Mouse (Mus musculus) forebrain, embryonic 16.5 days (tissue): ENCODE data around the gene Gm3667. TPM values are rescaled to one million over a fixed set of nuclear protein-coding genes. Genes with fewer than 3 reads are reported as not detected.
"Not testable (repeated sequence)": the region's sequence is repeated elsewhere in the genome, so short reads cannot be mapped to it uniquely, and the experiment has no call there.

Experiments used
- ATAC-seq: fragments of 200-750 bp; cut with Nextera tagmentation; 2 replicates; pipeline ENCODE4 v1.8.0; 2017; ENCODE audit warnings: mild to moderate bottlenecking, moderate library complexity
- H3K27ac ChIP-seq: fragments of 300-500 bp; sonication (generic); 2 replicates; pipeline ENCODE4 v1.5.1; 2014; ENCODE audit warnings: low read length, control low read depth
- H3K27me3 ChIP-seq: fragments of 300-500 bp; sonication (generic); replicated peaks from 2 replicates; pipeline ENCODE4 v1.6.1; 2014; ENCODE audit warnings: low read length; ENCODE audit not compliant: control insufficient read depth, insufficient read depth
- H3K36me3 ChIP-seq: fragments of 300-500 bp; sonication (generic); 2 replicates; pipeline ENCODE4 v1.6.1; 2014; ENCODE audit not compliant: control insufficient read depth, insufficient read depth
- H3K4me1 ChIP-seq: fragments of 300-500 bp; sonication (generic); replicated peaks from 2 replicates; pipeline ENCODE4 v1.6.1; 2014; ENCODE audit warnings: low read length; ENCODE audit not compliant: control insufficient read depth, insufficient read depth
- H3K4me2 ChIP-seq: fragments of 300-500 bp; sonication (generic); 2 replicates; pipeline ENCODE4 v1.6.1; 2014; ENCODE audit warnings: mild to moderate bottlenecking, low read length, control low read depth
- H3K4me3 ChIP-seq: fragments of 300-500 bp; sonication (generic); replicated peaks from 2 replicates; pipeline ENCODE4 v1.5.1; 2014; ENCODE audit warnings: mild to moderate bottlenecking, low read length, control low read depth
- H3K9ac ChIP-seq: fragments of 300-500 bp; sonication (generic); replicated peaks from 2 replicates; pipeline ENCODE4 v1.6.1; 2014; ENCODE audit warnings: low read depth, low read length, control low read depth
- H3K9me3 ChIP-seq: fragments of 300-500 bp; sonication (generic); 2 replicates; pipeline ENCODE4 v1.6.1; 2016; ENCODE audit warnings: low read length; ENCODE audit not compliant: control insufficient read depth
- WGBS: fragments of 180-500 bp; shearing (Covaris S2); extraction: QIAGEN DNeasy Blood & Tissue Kit; methylation state at CpG from one replicate; pipeline ENCODE4 v1.1.7; 2014; 5-methylcytosine and 5-hydroxymethylcytosine counted together
- polyA plus RNA-seq: library from polyadenylated mRNA; unstranded; fragments of >200 nt; fragmentation: Nextera tagmentation; extraction: Ambion mirVana; gene quantifications from 2 replicates; pipeline ENCODE4 v1.2.1, GENCODE M21; 2015

Gene Gm3667
- polyA plus RNA-seq = 7.2 and 9.8 TPM in 2 replicates

GRCm38 (mm10) chr14:6889521-6890012 lies at the start of gene Gm3667:
TSS of gene Gm3667 (minus strand) at chr14:6889962.
- not testable (repeated sequence) for H3K4me1 ChIP-seq, H3K9me3 ChIP-seq, H3K27me3 ChIP-seq, H3K36me3 ChIP-seq, H3K27ac ChIP-seq, ATAC-seq
- peak within 1 kb of the TSS; percentile 47 for H3K4me2 ChIP-seq
- H3K9ac ChIP-seq = peak within 1 kb of the TSS; percentile 36
- H3K4me3 ChIP-seq = peak within 1 kb of the TSS; percentile 41
- WGBS = 0% methylated on average over 7 of the region's 43 CpGs

DNA sequence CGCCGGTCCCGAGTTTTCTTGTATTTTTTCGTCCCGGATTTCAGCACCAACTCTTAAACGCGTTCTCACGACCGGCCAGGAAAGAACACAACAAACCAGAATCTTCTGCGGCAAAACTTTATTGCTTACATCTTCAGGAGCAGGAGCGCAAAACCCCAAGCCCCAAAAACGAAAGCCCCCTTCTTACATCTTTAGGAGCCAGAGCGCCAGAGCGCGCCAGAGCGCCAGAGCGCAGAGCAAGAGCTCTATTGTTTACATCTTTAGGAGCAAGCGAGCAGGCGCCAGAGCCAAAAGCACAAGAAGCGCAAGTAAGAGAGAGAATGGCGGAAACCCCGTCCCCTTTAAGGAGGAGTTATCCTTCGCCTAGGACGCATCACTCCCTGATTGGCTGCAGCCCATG lies 10.1 kb upstream of the Gm3667 start:
- not testable (repeated sequence) for H3K36me3 ChIP-seq, H3K27me3 ChIP-seq, H3K4me1 ChIP-seq, H3K9me3 ChIP-seq, H3K9ac ChIP-seq, ATAC-seq, H3K4me2 ChIP-seq, H3K4me3 ChIP-seq, H3K27ac ChIP-seq
- WGBS = 96% methylated on average over 16 of the region's 24 CpGs

- H3K9ac ChIP-seq, ATAC-seq, H3K36me3 ChIP-seq, H3K4me1 ChIP-seq, H3K9me3 ChIP-seq, H3K27me3 ChIP-seq, H3K27ac ChIP-seq: not testable (repeated sequence)
- Histone ChIP-seq H3K4me2 (peak overlapping the region; percentile 47), H3K4me3 (peak overlapping the region; percentile 41)
- 25% methylated on average over 3 of the region's 5 CpGs for WGBS
These were observed 951 bp downstream of the Gm3667 start for GRCm38 (mm10) chr14:6888811-6889210.

GRCm38 (mm10) chr14:6840211-6840610 lies 49.6 kb downstream of the Gm3667 start, which contains the start of gene Gm3642:
TSS of gene Gm3642 (minus strand) at chr14:6840311.
- H3K9ac ChIP-seq, H3K36me3 ChIP-seq, ATAC-seq, H3K27me3 ChIP-seq, H3K9me3 ChIP-seq, H3K27ac ChIP-seq, H3K4me3 ChIP-seq, H3K4me1 ChIP-seq, H3K4me2 ChIP-seq: not testable (repeated sequence)
- no CpG with 5 or more reads among the region's 3 CpGs for WGBS

DNA sequence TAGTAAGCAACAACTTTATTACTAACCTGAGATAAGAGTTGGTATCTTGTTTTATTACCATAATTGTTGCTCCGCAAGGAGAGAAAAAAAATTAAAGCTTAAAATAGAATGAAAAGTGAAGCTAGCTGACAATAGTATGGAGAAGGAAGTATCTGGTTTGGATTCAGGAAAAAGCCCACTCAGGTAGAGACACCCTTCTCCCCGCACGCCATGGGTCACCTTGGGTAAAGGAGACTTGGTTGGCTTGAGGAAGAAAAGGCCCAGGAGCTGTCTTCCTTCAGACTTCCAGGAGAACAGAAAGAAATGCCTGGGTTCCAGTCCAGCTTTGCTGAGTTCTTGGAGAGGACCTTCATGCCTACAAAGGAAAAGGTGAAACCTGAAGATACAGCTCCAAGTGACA lies 66.5 kb downstream of the Gm3667 start:
- not testable (repeated sequence) for H3K4me2 ChIP-seq, H3K9me3 ChIP-seq
- 94% methylated on average over 3 of the region's 3 CpGs for WGBS

More for the DNA sequence above, 66.5 kb downstream of the Gm3667 start:
- not testable (repeated sequence) for H3K27me3 ChIP-seq, H3K4me3 ChIP-seq, ATAC-seq, H3K9ac ChIP-seq, H3K36me3 ChIP-seq, H3K4me1 ChIP-seq, H3K27ac ChIP-seq

Other genes starting within 250 kb of the Gm3667 start
- not detected in 2 replicates for gene Gm10251, start 205.8 kb downstream of the Gm3667 start, polyA plus RNA-seq
- gene Gm8050, start 169.7 kb downstream of the Gm3667 start, polyA plus RNA-seq = not detected in 2 replicates
- gene Gm3636, start 147.6 kb downstream of the Gm3667 start, polyA plus RNA-seq = 11.5 and 16.2 TPM in 2 replicates
- gene Gm8362, start 115.6 kb downstream of the Gm3667 start, polyA plus RNA-seq = not detected in 2 replicates
- gene Gm3642, start 49.7 kb downstream of the Gm3667 start, polyA plus RNA-seq = not detected in 2 replicates
- gene Gm6356, start 83.9 kb upstream of the Gm3667 start, polyA plus RNA-seq = not detected in 2 replicates
- 2.1 and 3.8 TPM in 2 replicates for gene Gm10406, start 137.5 kb upstream of the Gm3667 start, polyA plus RNA-seq
- gene Gm3685, start 155.0 kb upstream of the Gm3667 start, polyA plus RNA-seq = not detected in 2 replicates
- 4.6 and 6.6 TPM in 2 replicates for gene Gm3696, start 210.7 kb upstream of the Gm3667 start, polyA plus RNA-seq
- gene Gm6676, start 235.4 kb upstream of the Gm3667 start, polyA plus RNA-seq = not detected in 2 replicates